Mouse (Mus musculus): ENCODE measurements around the gene Diexf.

GRCm38 (mm10) chr1:193152872-193153271 is 22.8 kb upstream of the Diexf start, which contains the start of gene Irf6:
- TF ChIP-seq CTCF (IDR thresholded peaks at IDR 0.05; ENCODE audit: low read depth, low read length) (no peak), POLR2A (IDR thresholded peaks at IDR 0.05; ENCODE audit: borderline replicate concordance, low read depth, low read length) (no peak)
